Mouse (Mus musculus) brain, embryonic 14.5 days (tissue): ENCODE measurements around the gene Zfp217.

Experiments used
- CTCF ChIP-seq: fragments of 200-500 bp; IDR thresholded peaks from 2 replicates; pipeline ENCODE4 v1.5.1; 2012; ENCODE audit warnings: inconsistent platforms, mild to moderate bottlenecking, moderate library complexity, borderline replicate concordance; ENCODE audit not compliant: insufficient read depth, insufficient read length; ENCODE audit errors: extremely low read depth
- POLR2A ChIP-seq: fragments of 200-500 bp; IDR thresholded peaks from 2 replicates; pipeline ENCODE4 v1.6.1; 2012; ENCODE audit warnings: mild to moderate bottlenecking, inconsistent platforms, borderline replicate concordance; ENCODE audit not compliant: poor library complexity, insufficient read depth, insufficient read length, severe bottlenecking; ENCODE audit errors: extremely low read depth

DNA sequence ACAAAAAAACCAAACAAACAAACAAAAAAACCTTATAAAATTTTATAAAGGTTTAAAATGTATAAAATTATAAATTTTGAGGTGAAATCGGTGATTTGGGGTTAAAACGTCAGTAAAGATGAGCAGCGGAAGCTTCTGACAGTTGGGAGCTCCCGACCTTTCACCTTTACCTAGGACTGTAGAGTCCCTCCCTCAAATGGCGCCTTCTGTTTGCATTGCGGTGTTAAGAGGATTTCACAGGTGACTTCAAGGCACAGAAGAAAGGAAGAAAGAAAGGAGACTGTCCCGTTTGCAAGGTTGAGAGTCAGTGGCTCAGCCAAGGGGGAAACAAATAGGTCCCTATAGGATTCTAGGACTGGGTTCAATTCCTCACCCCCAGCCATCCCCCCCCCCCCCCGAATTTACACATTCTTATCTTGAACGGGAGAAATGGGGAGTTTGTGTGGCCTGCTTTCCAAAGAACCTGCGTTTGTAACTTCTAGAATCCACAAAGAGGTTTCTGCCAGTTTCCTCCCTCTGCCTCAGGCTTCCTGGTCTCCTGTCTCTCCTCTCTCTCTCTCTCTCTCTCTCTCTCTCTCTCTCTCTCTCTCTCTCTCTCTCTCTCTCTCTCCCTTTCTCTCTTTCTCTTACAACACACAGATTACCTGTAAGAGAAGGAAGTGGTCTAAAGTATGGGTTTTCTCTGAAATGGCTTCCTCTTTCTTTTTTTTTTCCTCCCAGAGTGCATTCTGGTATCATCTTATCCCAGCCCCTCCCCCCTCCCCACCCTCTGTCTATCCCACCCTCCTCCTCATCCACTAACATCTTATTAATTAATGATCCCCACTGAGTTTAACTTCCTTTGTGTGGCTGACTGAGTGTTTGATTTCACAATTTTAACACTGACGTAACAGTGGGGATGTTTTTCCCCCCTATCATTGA is 9.6 kb upstream of the Zfp217 start:
- TF ChIP-seq POLR2A (no peak), CTCF (no peak)
